ENCODE assay signal across 8 mouse cellular contexts in the genomic region with DNA sequence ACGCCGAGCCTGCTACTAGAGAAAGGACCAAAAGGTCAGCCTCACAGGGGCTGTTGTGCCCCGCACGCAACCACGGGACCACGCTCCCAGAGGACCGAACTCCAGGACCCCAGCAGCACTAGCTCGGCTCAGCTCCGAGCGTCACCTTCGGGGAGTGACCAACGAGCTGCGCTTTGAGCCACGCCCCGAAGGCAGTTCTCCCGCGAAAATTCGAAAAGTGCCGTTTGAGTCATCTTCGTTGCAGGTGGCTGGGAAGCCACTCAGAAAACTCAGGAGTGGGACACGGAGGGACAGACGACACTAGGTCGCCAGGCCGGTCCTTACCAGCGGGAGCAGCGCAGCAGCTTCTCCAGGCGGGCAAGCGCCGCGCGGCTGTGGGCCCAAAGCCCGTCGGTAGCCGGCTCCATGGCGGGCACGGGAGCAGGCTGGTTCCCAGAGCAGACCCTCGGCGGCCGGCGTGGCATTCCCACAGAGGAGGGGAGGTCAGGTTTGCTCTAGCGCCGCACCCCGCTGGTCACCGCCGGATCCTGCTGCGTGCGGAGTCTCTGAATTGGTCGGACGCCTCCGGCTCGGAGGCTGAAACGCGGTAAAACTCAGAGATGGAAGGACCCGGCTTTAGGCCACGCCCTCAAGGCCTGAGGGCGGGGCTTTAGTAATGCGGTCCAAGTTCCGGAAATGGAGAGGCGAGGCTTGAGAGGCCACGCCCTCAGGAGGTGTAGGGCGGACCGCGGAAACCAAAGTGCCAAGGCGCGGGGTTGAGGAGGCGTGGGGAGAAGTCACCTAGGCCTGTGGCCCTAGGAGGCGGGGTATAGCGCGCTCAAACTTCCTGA. TPM values are rescaled to one million over a fixed set of nuclear protein-coding genes. Genes with fewer than 3 reads are reported as not detected.
DNase-seq lines count a peak whose midpoint lies in the region; ATAC-seq lines count a peak whose summit lies in the region.

Gene Bard1 (minus strand): TSS at position 803 of the 830 bp plus-strand sequence.

- no peaks in the 10 kb centered on the region for H3K27me3 ChIP-seq in hindbrain, embryonic 14.5 days (ENCODE audit: control insufficient read depth, insufficient read depth, low read length)

- ATAC-seq in hindbrain, embryonic 14.5 days (ENCODE audit: low FRiP score), result peak; percentile 92

- no peaks in the 10 kb centered on the region for H3K9me3 ChIP-seq in hindbrain, embryonic 14.5 days (ENCODE audit: control insufficient read depth, low read length)

- H3K27ac ChIP-seq in hindbrain, embryonic 14.5 days, result no peak within 1 kb of the TSS; the same call in 1 of the 2 replicates

- peak; percentile 99 for DNase-seq in R1 (ENCODE audit: low read depth, low spot score)
- peak; percentile 57 to 72 for DNase-seq in cerebellum, postnatal 25 days
- peak; percentile 41 to 55 for DNase-seq in frontal cortex, postnatal 25 days (ENCODE audit: low spot score in 2 of 2)
- peak; percentile 83 for DNase-seq in hindbrain, embryonic 14.5 days (ENCODE audit: low spot score)
- peak; percentile 55 to 60 for DNase-seq in layer of hippocampus, postnatal 36 days
- peak; percentile 98 for DNase-seq in lung, postnatal 36 days
- DNase-seq in retina, postnatal 1 day, result peak; percentile 95
- DNase-seq in urinary bladder, adult 18-20 months (ENCODE audit: low spot score in 2 of 2), result peak; percentile 92 to 93

- no peaks in the 10 kb centered on the region for H3K4me1 ChIP-seq in hindbrain, embryonic 14.5 days (replicated peaks; ENCODE audit: control insufficient read depth, insufficient read depth, low read length)

- peak within 1 kb of the TSS; percentile 74 for H3K4me2 ChIP-seq in hindbrain, embryonic 14.5 days (replicated peaks)

- under 1% methylated on average over 69 of the region's 69 CpGs for WGBS in hindbrain, embryonic 14.5 days

- no peaks in the 10 kb centered on the region for H3K36me3 ChIP-seq in hindbrain, embryonic 14.5 days (replicated peaks; ENCODE audit: control insufficient read depth, insufficient read depth)

- H3K4me3 ChIP-seq in hindbrain, embryonic 14.5 days (replicated peaks; ENCODE audit: low read length), result peak within 1 kb of the TSS; percentile 75

- peak within 1 kb of the TSS; percentile 57 for H3K9ac ChIP-seq in hindbrain, embryonic 14.5 days

RNA-seq across cellular contexts. Expression of gene Bard1, which starts in this region (rescaled TPM):
- 0.69 and 0.95 TPM in 2 replicates for polyA plus RNA-seq in hindbrain, embryonic 14.5 days (2014; fragmentation: Nextera tagmentation; extraction: Ambion mirVana)
- under 1 TPM; 0.55 to 0.66 TPM for total RNA-seq in layer of hippocampus, postnatal 36 days (2021)

Comparison
In these comparisons a context has a peak if more than half of its experiments do, and no peak if none do; other contexts are left out.
1. Peak in DNase-seq, ATAC-seq, H3K4me3 ChIP-seq, H3K9ac ChIP-seq and H3K4me2 ChIP-seq in hindbrain, embryonic 14.5 days; RNA of the gene not detected or under 1 TPM.
2. Peak in DNase-seq in layer of hippocampus, postnatal 36 days; RNA of the gene not detected or under 1 TPM.
3. DNase-seq: peak in every context shown above with its lines; median percentile 99 in R1; 98 in lung, postnatal 36 days; 95 in retina, postnatal 1 day; 92 in urinary bladder, adult 18-20 months; 83 in hindbrain, embryonic 14.5 days; 64 in cerebellum, postnatal 25 days; 58 in layer of hippocampus, postnatal 36 days; 48 in frontal cortex, postnatal 25 days.